Mouse (Mus musculus) brain, embryonic 14.5 days (tissue): ENCODE measurements around the gene Lin9.

Experiments
- CTCF ChIP-seq: fragments of 200-500 bp; IDR thresholded peaks from 2 replicates; pipeline ENCODE4 v1.5.1; 2012; ENCODE audit warnings: inconsistent platforms, mild to moderate bottlenecking, moderate library complexity, borderline replicate concordance; ENCODE audit not compliant: insufficient read depth, insufficient read length; ENCODE audit errors: extremely low read depth
- POLR2A ChIP-seq: fragments of 200-500 bp; IDR thresholded peaks from 2 replicates; pipeline ENCODE4 v1.6.1; 2012; ENCODE audit warnings: mild to moderate bottlenecking, inconsistent platforms, borderline replicate concordance; ENCODE audit not compliant: poor library complexity, insufficient read depth, insufficient read length, severe bottlenecking; ENCODE audit errors: extremely low read depth

DNA sequence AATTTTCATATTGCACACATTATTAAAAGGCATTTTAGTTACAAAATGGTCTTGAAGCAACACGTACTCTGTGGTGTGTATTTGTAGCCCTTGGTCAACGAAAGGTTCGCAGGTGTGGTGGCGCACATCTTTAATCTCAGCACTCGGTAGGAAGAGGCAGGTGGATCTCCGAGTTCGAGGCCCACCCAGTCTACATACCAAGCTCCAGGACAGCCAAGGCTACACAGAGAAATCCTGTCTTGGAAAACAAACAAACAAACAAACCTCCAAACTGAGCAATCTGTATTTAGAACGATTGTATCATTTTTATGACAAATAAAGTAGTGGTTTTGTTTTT is 1.2 kb downstream of the Lin9 start:
- TF ChIP-seq POLR2A, result no peak
- no peak for TF ChIP-seq CTCF
